Mouse (Mus musculus) c-Kit-positive CD71-negative TER-119-negative erythroid progenitor cells, embryonic 14.5 days (primary cell): ENCODE results near the gene Vmn1r117.
"Not testable (repeated sequence)": the region's sequence is repeated elsewhere in the genome, so short reads cannot be mapped to it uniquely, and the experiment has no call there.

Experiments
- DNase-seq: peaks from one replicate; pipeline ENCODE4 v3.0.0-alpha.2; 2013; ENCODE audit warnings: low read depth

Vmn1r117 gene

DNA sequence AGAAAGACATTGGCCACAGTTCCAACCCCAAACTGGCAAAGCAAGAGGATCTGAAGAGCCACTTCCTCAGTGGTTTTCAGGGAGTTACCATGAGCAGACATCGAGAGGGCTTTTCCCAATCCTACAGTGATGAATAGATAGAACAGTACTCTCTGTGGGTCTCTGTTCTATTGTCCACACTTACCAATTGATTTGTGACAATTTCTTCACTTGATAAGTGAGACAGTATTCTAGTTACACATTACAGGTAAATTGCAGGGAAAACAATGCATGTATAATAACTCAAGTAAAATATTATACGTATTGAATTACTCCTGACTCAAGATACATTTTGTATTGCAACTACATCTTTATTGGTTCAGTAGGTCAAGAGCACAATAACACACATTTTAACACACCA lies at the start of gene Vmn1r117:
Gene Vmn1r117, minus strand, starts transcription at position 101 of the 400 bp plus-strand sequence.
- not testable (repeated sequence) for DNase-seq

- DNase-seq, result not testable (repeated sequence)
Measured at GRCm38 (mm10) chr7:20912247-20912646, 28.3 kb upstream of the Vmn1r117 start, which contains the start of gene Vmn1r118. Gene Vmn1r118, minus strand, starts transcription at chr7:20912347.

DNA sequence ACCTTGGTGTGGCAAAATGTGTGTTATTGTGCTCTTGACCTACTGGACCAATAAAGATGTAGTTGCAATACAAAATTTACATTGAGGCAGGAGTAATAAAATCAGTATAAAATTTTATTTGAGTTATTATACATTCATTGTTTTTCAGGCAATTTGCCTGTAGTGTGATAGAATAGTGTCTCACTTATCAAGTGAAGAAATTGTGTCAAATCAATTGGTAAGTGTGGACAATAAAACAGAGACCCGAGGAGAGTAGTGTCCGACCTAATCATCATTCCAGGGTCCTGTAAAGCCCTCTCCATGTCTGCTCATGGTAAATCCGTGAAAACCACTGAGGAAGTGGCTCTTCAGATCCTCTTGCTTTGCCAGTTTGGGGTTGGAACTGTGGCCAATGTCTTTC lies 12.0 kb downstream of the Vmn1r117 start, which contains the start of gene Vmn1r116:
Gene Vmn1r116, plus strand, starts transcription at position 301 of the 400 bp plus-strand sequence.
- not testable (repeated sequence) for DNase-seq

DNA sequence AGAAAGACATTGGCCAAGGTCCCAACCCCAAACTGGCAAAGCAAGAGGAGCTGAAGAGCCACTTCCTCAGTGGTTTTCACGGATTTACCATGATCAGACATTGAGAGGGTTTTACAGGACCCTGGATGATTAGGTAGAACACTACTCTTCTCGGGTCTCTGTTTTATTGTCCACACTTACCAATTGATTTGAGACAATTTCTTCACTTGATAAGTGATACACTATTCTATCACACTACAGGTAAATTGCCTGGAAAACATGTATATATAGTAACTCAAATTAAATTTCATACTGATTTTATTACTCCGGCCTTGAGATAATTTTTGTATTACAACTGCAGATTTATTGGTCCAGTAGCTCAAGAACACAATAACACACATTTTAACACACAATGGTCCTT lies 39.0 kb downstream of the Vmn1r117 start, which contains the start of gene Vmn1r115:
Gene Vmn1r115, minus strand, starts transcription at position 101 of the 400 bp plus-strand sequence.
- DNase-seq, result not testable (repeated sequence)
